Mouse (Mus musculus) bone marrow, adult 2 months (tissue): Measurements from ENCODE around the gene Pecam1.

ENCODE experiments used
- CTCF ChIP-seq: fragments of 200-500 bp; IDR thresholded peaks from 2 replicates; pipeline ENCODE4 v1.5.1; 2011; ENCODE audit warnings: low read length, control low read depth; ENCODE audit not compliant: control insufficient read depth, insufficient read depth
- POLR2A ChIP-seq: fragments of 200-500 bp; IDR thresholded peaks from 2 replicates; pipeline ENCODE4 v1.6.1; 2011; ENCODE audit warnings: low read depth, mild to moderate bottlenecking, control low read depth, low read length, borderline replicate concordance; ENCODE audit not compliant: control insufficient read depth

GRCm38 (mm10) chr11:106607316-106607715, 143.1 kb downstream of the Pecam1 start:
- TF ChIP-seq POLR2A (no peak), CTCF (no peak)
